Mouse (Mus musculus): Measurements from ENCODE around the gene Aamp. TPM values are rescaled to one million over a fixed set of nuclear protein-coding genes. Genes with fewer than 3 reads are reported as not detected.

Aamp gene
- total and polyA plus RNA-seq, 3 experiments, result 108 to 172 (median 163) TPM

GRCm38 (mm10) chr1:74305522-74305921 lies 21.0 kb upstream of the Aamp start, which contains the start of gene Tmbim1:
Gene Tmbim1, minus strand, starts transcription at chr1:74305622.
- dilution Hi-C loops (cut with MboI; ENCODE audit: extremely low pct_ligation_motif_present, extremely low pct_unique_long_range_greater_than_20kb, low sequenced_read_pairs) (no loop called here), in situ Hi-C loops (cut with MboI; ENCODE audit: low pct_ligation_motif_present, low pct_unique_long_range_greater_than_20kb, low sequenced_read_pairs) (loop anchor here (5.0 kb wide), 1 partner anchor 57 kb away; the partner anchor contains the start of gene Catip)
- Histone ChIP-seq H3K9ac (ENCODE audit: insufficient read depth, low read depth) (peak within 1 kb of the TSS; percentile 61), H3K4me2 (ENCODE audit: insufficient read depth, low read depth, poor library complexity, severe bottlenecking) (peak within 1 kb of the TSS; percentile 91), H3K4me1 (ENCODE audit: control insufficient read depth in 1 of 2, insufficient read depth in 2 of 2) (peaks cover 12 to 62% of the 10 kb centered on the region in 2 experiments), H3K4me3 (replicated peaks in 1 of 3; ENCODE audit: low read depth in 2 of 3, low read length in 2 of 3, poor library complexity in 1 of 3) (peak within 1 kb of the TSS; percentile 75 to 91 (median 79)), H3K9me3 (replicated peaks; ENCODE audit: low read length) (peaks cover 2% of the 10 kb centered on the region), H3K27ac (ENCODE audit: insufficient read depth, low read depth) (no peak within 1 kb of the TSS), H3K79me2 (replicated peaks; ENCODE audit: control insufficient read depth, extremely low read depth, insufficient read depth, poor library complexity, severe bottlenecking) (peaks cover 17% of the 10 kb centered on the region), H3K36me3 (replicated peaks in 1 of 2; ENCODE audit: control insufficient read depth in 1 of 2, insufficient read depth in 1 of 2, low read length in 1 of 2) (peaks cover 0 to 15% of the 10 kb centered on the region in 2 experiments), H3K27me3 (replicated peaks) (no peaks in the 10 kb centered on the region)
- no peak for DNase-seq (ENCODE audit: extremely low read depth)
- TF ChIP-seq ZMIZ1 (IDR thresholded peaks at IDR 0.05; ENCODE audit: low read depth, low read length) (no peak), BHLHE40 (IDR thresholded peaks at IDR 0.05; ENCODE audit: low read depth, low read length) (no peak), PAX5 (IDR thresholded peaks at IDR 0.05; ENCODE audit: low read length) (no peak), EP300 (IDR thresholded peaks at IDR 0.05; ENCODE audit: low read length) (no peak), MXI1 (IDR thresholded peaks at IDR 0.05; ENCODE audit: low read depth, low read length) (no peak), ETS1 (conservative IDR thresholded peaks at IDR 0.05; ENCODE audit: low read depth, low read length) (no peak)

GRCm38 (mm10) chr1:74304946-74305345 lies 20.4 kb upstream of the Aamp start:
- H3K4me1 ChIP-seq (ENCODE audit: control insufficient read depth in 1 of 2, insufficient read depth in 2 of 2), result peaks cover 14 to 65% of the 10 kb centered on the region in 2 experiments
- peaks cover 0 to 15% of the 10 kb centered on the region in 2 experiments for H3K36me3 ChIP-seq (replicated peaks in 1 of 2; ENCODE audit: control insufficient read depth in 1 of 2, insufficient read depth in 1 of 2, low read length in 1 of 2)
- no peak overlapping the region; the same call in 1 of the 2 replicates for H3K9ac ChIP-seq (ENCODE audit: insufficient read depth, low read depth)
- dilution Hi-C loops (cut with MboI; ENCODE audit: extremely low pct_ligation_motif_present, extremely low pct_unique_long_range_greater_than_20kb, low sequenced_read_pairs) (no loop called here), in situ Hi-C loops (cut with MboI; ENCODE audit: low pct_ligation_motif_present, low pct_unique_long_range_greater_than_20kb, low sequenced_read_pairs) (loop anchor here (5.0 kb wide), 1 partner anchor 57 kb away; the partner anchor contains the start of gene Catip)
- no peak overlapping the region for H3K4me3 ChIP-seq (replicated peaks in 1 of 3; ENCODE audit: low read depth in 2 of 3, low read length in 2 of 3, poor library complexity in 1 of 3)
- peaks cover 2% of the 10 kb centered on the region for H3K9me3 ChIP-seq (replicated peaks; ENCODE audit: low read length)
- no peak overlapping the region for H3K27ac ChIP-seq (ENCODE audit: insufficient read depth, low read depth)
- no peak for TF ChIP-seq NRF1 (IDR thresholded peaks at IDR 0.05; ENCODE audit: low read depth, low read length)
- TF ChIP-seq BHLHE40 (IDR thresholded peaks at IDR 0.05; ENCODE audit: low read depth, low read length), result no peak
- no peak for TF ChIP-seq MEF2A (IDR thresholded peaks at IDR 0.05; ENCODE audit: borderline replicate concordance, low read depth, low read length)
- TF ChIP-seq NELFE (IDR thresholded peaks at IDR 0.05; ENCODE audit: low read depth, low read length), result no peak
- TF ChIP-seq EP300 (IDR thresholded peaks at IDR 0.05; ENCODE audit: low read length), result no peak
- TF ChIP-seq POLR2AphosphoS2 (IDR thresholded peaks at IDR 0.05; ENCODE audit: low read depth, low read length), result no peak
- TF ChIP-seq JUND (conservative IDR thresholded peaks at IDR 0.05; ENCODE audit: low read depth, low read length), result no peak
- TF ChIP-seq TCF12 (IDR thresholded peaks at IDR 0.05; ENCODE audit: low read depth, low read length), result no peak
- TF ChIP-seq ZKSCAN1 (IDR thresholded peaks at IDR 0.05; ENCODE audit: borderline replicate concordance, low read depth, low read length), result no peak
- peaks cover 19% of the 10 kb centered on the region for H3K79me2 ChIP-seq (replicated peaks; ENCODE audit: control insufficient read depth, extremely low read depth, insufficient read depth, poor library complexity, severe bottlenecking)
- DNase-seq (ENCODE audit: extremely low read depth), result no peak
- H3K4me2 ChIP-seq (ENCODE audit: insufficient read depth, low read depth, poor library complexity, severe bottlenecking), result 0 out of 2 replicates have a peak overlapping the region, but pooled peaks have one; percentile 17
- H3K27me3 ChIP-seq (replicated peaks), result no peaks in the 10 kb centered on the region

Data from CH12.LX (cell line).